Mouse (Mus musculus) limb, embryonic 14.5 days (tissue): ENCODE measurements around the gene Atp11a. TPM values are rescaled to one million over a fixed set of nuclear protein-coding genes. Genes with fewer than 3 reads are reported as not detected.

ENCODE experiments used
- ATAC-seq: fragments of 200-750 bp; cut with Nextera tagmentation; 2 replicates; pipeline ENCODE4 v1.8.0; 2017; ENCODE audit warnings: low read depth, moderate number of reproducible peaks, moderate TSS enrichment; ENCODE audit not compliant: low FRiP score
- DNase-seq: peaks from one replicate; pipeline ENCODE4 v3.0.0-alpha.2; 2015; ENCODE audit warnings: low spot score
- H3K27ac ChIP-seq: fragments of 300-500 bp; sonication (generic); replicated peaks from 2 replicates; pipeline ENCODE4 v1.5.1; 2014; ENCODE audit warnings: low read depth, mild to moderate bottlenecking, low read length, moderate library complexity, mixed read lengths
- H3K27me3 ChIP-seq: fragments of 300-500 bp; sonication (generic); 2 replicates; pipeline ENCODE4 v1.6.1; 2014; ENCODE audit warnings: low read length, mixed read lengths; ENCODE audit not compliant: control insufficient read depth, insufficient read depth
- H3K36me3 ChIP-seq: fragments of 300-500 bp; sonication (generic); 2 replicates; pipeline ENCODE4 v1.6.1; 2014; ENCODE audit warnings: mild to moderate bottlenecking, low read length, moderate library complexity, mixed read lengths; ENCODE audit not compliant: control insufficient read depth, insufficient read depth
- H3K4me1 ChIP-seq: fragments of 300-500 bp; sonication (generic); 2 replicates; pipeline ENCODE4 v1.6.1; 2014; ENCODE audit warnings: antibody characterized with exemption, low read length, mixed read lengths; ENCODE audit not compliant: control insufficient read depth, insufficient read depth
- H3K4me2 ChIP-seq: fragments of 300-500 bp; sonication (generic); replicated peaks from 2 replicates; pipeline ENCODE4 v1.6.1; 2014; ENCODE audit warnings: low read depth, mild to moderate bottlenecking, low read length, moderate library complexity; ENCODE audit not compliant: severe bottlenecking
- H3K4me3 ChIP-seq: fragments of 300-500 bp; sonication (generic); replicated peaks from 2 replicates; pipeline ENCODE4 v1.5.1; 2014; ENCODE audit warnings: low read length
- H3K9ac ChIP-seq: fragments of 300-500 bp; sonication (generic); 2 replicates; pipeline ENCODE4 v1.6.1; 2014; ENCODE audit warnings: mild to moderate bottlenecking, low read depth, low read length, moderate library complexity; ENCODE audit not compliant: severe bottlenecking
- H3K9me3 ChIP-seq: fragments of 300-500 bp; sonication (generic); 2 replicates; pipeline ENCODE4 v1.6.1; 2016; ENCODE audit warnings: low read length; ENCODE audit not compliant: control insufficient read depth
- POLR2A ChIP-seq: fragments of 200-500 bp; IDR thresholded peaks from 2 replicates; pipeline ENCODE4 v1.8.0; 2012; ENCODE audit warnings: inconsistent platforms, mild to moderate bottlenecking, moderate library complexity, borderline replicate concordance; ENCODE audit not compliant: insufficient read depth, insufficient read length; ENCODE audit errors: extremely low read depth
- WGBS: fragments of 180-500 bp; shearing (Covaris S2); extraction: QIAGEN DNeasy Blood & Tissue Kit; methylation state at CpG from one replicate; pipeline ENCODE4 v1.1.7; 2014; 5-methylcytosine and 5-hydroxymethylcytosine counted together
- polyA plus RNA-seq, 2 experiments: library from polyadenylated mRNA; depleted of rRNA in 1 of 2; stranded (reverse) in 1 of 2; unstranded in 1 of 2; fragments of >200 nt; fragmentation: Nextera tagmentation in 1 of 2; extraction: Ambion mirVana in 1 of 2; gene quantifications; 2 replicates each; pipeline versions ENCODE4 v1.2.1 to v1.2.3; 2012 to 2014

Atp11a gene
- polyA plus RNA-seq, 2 experiments: 26.0 to 81.8 TPM

GRCm38 (mm10) chr8:12877126-12877525 lies 120.3 kb downstream of the Atp11a start:
- peaks cover 8% of the 10 kb centered on the region; the same call in 1 of the 2 replicates for H3K27me3 ChIP-seq
- WGBS: 76% methylated on average over 6 of the region's 6 CpGs
- H3K4me3 ChIP-seq: no peak overlapping the region
- no peaks in the 10 kb centered on the region for H3K36me3 ChIP-seq
- ATAC-seq: no peak
- H3K9ac ChIP-seq: no peak overlapping the region
- H3K27ac ChIP-seq: no peak overlapping the region
- H3K4me1 ChIP-seq: peaks cover 3% of the 10 kb centered on the region
- no peaks in the 10 kb centered on the region for H3K9me3 ChIP-seq
- no peak for DNase-seq
- no peak for TF ChIP-seq POLR2A
- no peak overlapping the region for H3K4me2 ChIP-seq

- no peak overlapping the region for H3K27ac ChIP-seq
- 84% methylated on average over 6 of the region's 6 CpGs for WGBS
- no peak for ATAC-seq
Measured at GRCm38 (mm10) chr8:12880163-12880562, 123.3 kb downstream of the Atp11a start.

GRCm38 (mm10) chr8:12883051-12884004 lies 126.5 kb downstream of the Atp11a start:
- no peak overlapping the region for H3K27ac ChIP-seq
- DNase-seq (no peak), ATAC-seq (no peak)
- 86% methylated on average over 21 of the region's 21 CpGs for WGBS
- no peak overlapping the region for H3K4me3 ChIP-seq
- no peaks in the 10 kb centered on the region for H3K27me3 ChIP-seq
- no peaks in the 10 kb centered on the region for H3K9me3 ChIP-seq
- no peak overlapping the region for H3K9ac ChIP-seq
- H3K4me1 ChIP-seq: no peaks in the 10 kb centered on the region
- no peaks in the 10 kb centered on the region for H3K36me3 ChIP-seq
- no peak overlapping the region for H3K4me2 ChIP-seq
- no peak for TF ChIP-seq POLR2A

More at GRCm38 (mm10) chr8:12880163-12880562, 123.3 kb downstream of the Atp11a start:
- no peak overlapping the region for H3K9ac ChIP-seq
- H3K36me3 ChIP-seq: no peaks in the 10 kb centered on the region
- no peak overlapping the region for H3K4me2 ChIP-seq
- no peak for TF ChIP-seq POLR2A
- H3K4me3 ChIP-seq: no peak overlapping the region
- DNase-seq: no peak
- no peaks in the 10 kb centered on the region for H3K9me3 ChIP-seq
- no peaks in the 10 kb centered on the region for H3K27me3 ChIP-seq
- H3K4me1 ChIP-seq: no peaks in the 10 kb centered on the region

GRCm38 (mm10) chr8:12887772-12888435 lies 131.1 kb downstream of the Atp11a start:
- Histone ChIP-seq H3K27ac (no peak overlapping the region), H3K9me3 (no peaks in the 10 kb centered on the region), H3K36me3 (no peaks in the 10 kb centered on the region), H3K9ac (no peak overlapping the region), H3K4me2 (no peak overlapping the region), H3K4me1 (no peaks in the 10 kb centered on the region), H3K4me3 (no peak overlapping the region), H3K27me3 (no peaks in the 10 kb centered on the region)
- no peak for TF ChIP-seq POLR2A
- 77% methylated on average over 16 of the region's 16 CpGs for WGBS
- ATAC-seq: no peak
- no peak for DNase-seq

GRCm38 (mm10) chr8:12889046-12889598 lies 132.3 kb downstream of the Atp11a start:
- Histone ChIP-seq H3K4me2 (no peak overlapping the region), H3K36me3 (no peaks in the 10 kb centered on the region), H3K27me3 (no peaks in the 10 kb centered on the region), H3K27ac (no peak overlapping the region), H3K4me1 (no peaks in the 10 kb centered on the region), H3K9me3 (no peaks in the 10 kb centered on the region), H3K4me3 (no peak overlapping the region), H3K9ac (no peak overlapping the region)
- TF ChIP-seq POLR2A: no peak
- DNase-seq (no peak), ATAC-seq (no peak)
- 82% methylated on average over 11 of the region's 11 CpGs for WGBS
